Mouse (Mus musculus) kidney, postnatal 10 days (tissue): Measurements from ENCODE around the gene Adgrf3.

Experiments
- DNase-seq: peaks from one replicate; pipeline ENCODE4 v3.0.0; 2021; ENCODE audit warnings: mixed read lengths

Gene Adgrf3

GRCm38 (mm10) chr5:30201521-30201920, 4.0 kb downstream of the Adgrf3 start:
- peak; percentile 59 for DNase-seq

GRCm38 (mm10) chr5:30198257-30198656, 7.3 kb downstream of the Adgrf3 start:
- no peak for DNase-seq

GRCm38 (mm10) chr5:30195340-30195739, 10.2 kb downstream of the Adgrf3 start:
- no peak for DNase-seq

- no peak for DNase-seq
Measured at GRCm38 (mm10) chr5:30192452-30192851, 13.1 kb downstream of the Adgrf3 start.

GRCm38 (mm10) chr5:30187687-30188485, 17.6 kb downstream of the Adgrf3 start:
- no peak for DNase-seq

GRCm38 (mm10) chr5:30175811-30176210, 29.7 kb downstream of the Adgrf3 start:
- DNase-seq: no peak

GRCm38 (mm10) chr5:30172931-30173692, 32.4 kb downstream of the Adgrf3 start:
- no peak for DNase-seq

GRCm38 (mm10) chr5:30172115-30172514, 33.4 kb downstream of the Adgrf3 start:
- no peak for DNase-seq

- DNase-seq: no peak
Measured at GRCm38 (mm10) chr5:30170303-30170940, 35.1 kb downstream of the Adgrf3 start.

- no peak for DNase-seq
Measured at GRCm38 (mm10) chr5:30165234-30165946, 40.1 kb downstream of the Adgrf3 start.

GRCm38 (mm10) chr5:30162339-30162738, 43.2 kb downstream of the Adgrf3 start:
- no peak for DNase-seq

GRCm38 (mm10) chr5:30161836-30162235, 43.7 kb downstream of the Adgrf3 start:
- no peak for DNase-seq

- DNase-seq: no peak
Measured at GRCm38 (mm10) chr5:30159601-30160000, 45.9 kb downstream of the Adgrf3 start.

- DNase-seq: no peak
Measured at GRCm38 (mm10) chr5:30155821-30156629, 49.5 kb downstream of the Adgrf3 start.

- no peak for DNase-seq
Measured at GRCm38 (mm10) chr5:30155395-30155792, 50.1 kb downstream of the Adgrf3 start.

- DNase-seq: peak; percentile 96
Measured at GRCm38 (mm10) chr5:30154474-30155394, 50.8 kb downstream of the Adgrf3 start, which contains the start of the genes Hadha and Hadhb. Gene Hadha (minus strand): TSS chr5:30155162. Gene Hadhb (plus strand): TSS chr5:30155248.

GRCm38 (mm10) chr5:30154013-30154412, 51.5 kb downstream of the Adgrf3 start:
- peak; percentile 18 for DNase-seq

- DNase-seq: no peak
Measured at GRCm38 (mm10) chr5:30153222-30153621, 52.3 kb downstream of the Adgrf3 start.

- DNase-seq: no peak
Measured at GRCm38 (mm10) chr5:30152413-30152812, 53.1 kb downstream of the Adgrf3 start.

GRCm38 (mm10) chr5:30152007-30152406, 53.5 kb downstream of the Adgrf3 start:
- peak; percentile 47 for DNase-seq
